ENCODE assay signal across 7 mouse cellular contexts in the genomic region with DNA sequence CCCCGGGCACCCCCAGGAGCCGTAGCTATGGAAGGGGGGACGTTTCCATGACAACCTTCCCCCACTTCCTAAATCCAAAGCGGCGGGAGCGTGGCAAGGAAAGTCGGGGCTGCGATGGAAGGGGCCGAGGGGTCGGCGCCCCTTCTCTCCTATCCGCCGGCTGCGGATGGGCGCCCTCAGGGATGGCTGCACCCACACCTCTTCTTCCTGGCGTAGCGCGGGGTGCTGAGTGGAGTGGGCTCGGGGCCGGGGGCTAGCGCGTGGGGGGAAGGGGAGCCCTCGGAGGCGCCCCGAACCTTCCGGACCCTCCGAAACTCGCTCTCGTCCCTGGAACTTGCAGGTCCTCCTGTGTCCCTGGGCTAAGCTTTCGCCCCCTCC. TPM values are rescaled to one million over a fixed set of nuclear protein-coding genes. Genes with fewer than 3 reads are reported as not detected.
A peak's percentile ranks its signal among the peaks of the same experiment; 100 is the strongest.
DNase-seq lines count a peak whose midpoint lies in the region; ATAC-seq and TF ChIP-seq lines count a peak whose summit lies in the region.

No protein-coding gene starts in this region.

- peak; percentile 24 for ATAC-seq in embryonic facial prominence, embryonic 14.5 days (ENCODE audit: low read depth)
- ATAC-seq in hindbrain, embryonic 16.5 days: peak; percentile 46
- ATAC-seq in midbrain, postnatal 0 days (ENCODE audit: low FRiP score): peak; percentile 38

- no peaks in the 10 kb centered on the region for H3K9me3 ChIP-seq in embryonic facial prominence, embryonic 14.5 days (ENCODE audit: control insufficient read depth, low read length)
- H3K9me3 ChIP-seq in hindbrain, embryonic 16.5 days (ENCODE audit: control insufficient read depth, low read length): no peaks in the 10 kb centered on the region
- H3K9me3 ChIP-seq in midbrain, postnatal 0 days (ENCODE audit: low read length): no peaks in the 10 kb centered on the region

- no peak for DNase-seq in lung, adult 2 months
- DNase-seq in lung, adult 18-20 months: no peak
- DNase-seq in embryonic facial prominence, embryonic 14.5 days (ENCODE audit: low spot score): no peak
- no peak for DNase-seq in midbrain, postnatal 0 days (ENCODE audit: low spot score)
- no peak for DNase-seq in adrenal gland, adult (ENCODE audit: inconsistent age in 2 of 2, low spot score in 1 of 2)
- no peak for DNase-seq in gastrocnemius, postnatal 25 days

- H3K27me3 ChIP-seq in embryonic facial prominence, embryonic 14.5 days (replicated peaks; ENCODE audit: control insufficient read depth, insufficient read depth, low read length): peaks cover 20% of the 10 kb centered on the region; the same call in 1 of the 2 replicates
- H3K27me3 ChIP-seq in hindbrain, embryonic 16.5 days (replicated peaks; ENCODE audit: control insufficient read depth, insufficient read depth, low read length): no peaks in the 10 kb centered on the region
- no peaks in the 10 kb centered on the region for H3K27me3 ChIP-seq in midbrain, postnatal 0 days (ENCODE audit: insufficient read depth, low read length)

- under 1% methylated on average over 29 of the region's 30 CpGs for WGBS in lung, adult 2 months
- 1% methylated on average over 10 of the region's 30 CpGs for WGBS in embryonic facial prominence, embryonic 14.5 days
- WGBS in hindbrain, embryonic 16.5 days: 0% methylated on average over 11 of the region's 30 CpGs
- WGBS in midbrain, postnatal 0 days: 1% methylated on average over 13 of the region's 30 CpGs

- peak overlapping the region; percentile 74 for H3K9ac ChIP-seq in embryonic facial prominence, embryonic 14.5 days (ENCODE audit: low read depth, low read length)
- peak overlapping the region; percentile 95 for H3K9ac ChIP-seq in hindbrain, embryonic 16.5 days (ENCODE audit: low read depth, low read length)
- peak overlapping the region; percentile 94 for H3K9ac ChIP-seq in midbrain, postnatal 0 days (replicated peaks; ENCODE audit: low read length, poor library complexity, severe bottlenecking)

- peaks cover 6% of the 10 kb centered on the region; the same call in 1 of the 2 replicates for H3K4me1 ChIP-seq in lung, adult 2 months (ENCODE audit: control insufficient read depth, insufficient read depth, low read length)
- H3K4me1 ChIP-seq in embryonic facial prominence, embryonic 14.5 days (ENCODE audit: control insufficient read depth, insufficient read depth, low read length): peaks cover 17% of the 10 kb centered on the region; the same call in 1 of the 2 replicates
- H3K4me1 ChIP-seq in hindbrain, embryonic 16.5 days (ENCODE audit: control insufficient read depth, insufficient read depth, low read depth, low read length): peaks cover 9% of the 10 kb centered on the region
- peaks cover 3% of the 10 kb centered on the region for H3K4me1 ChIP-seq in midbrain, postnatal 0 days (ENCODE audit: insufficient read depth, low read length)

- TF ChIP-seq CTCF in lung, adult 2 months (IDR thresholded peaks at IDR 0.05; ENCODE audit: insufficient read depth, low read length): no peak
- no peak for TF ChIP-seq CTCF in midbrain, postnatal 0 days (IDR thresholded peaks at IDR 0.05)

- peak overlapping the region; percentile 78 for H3K4me3 ChIP-seq in lung, adult 2 months (replicated peaks; ENCODE audit: extremely low read depth, low read depth, low read length)
- peak overlapping the region; percentile 76 for H3K4me3 ChIP-seq in embryonic facial prominence, embryonic 14.5 days (ENCODE audit: low read depth, low read length)
- peak overlapping the region; percentile 92 for H3K4me3 ChIP-seq in hindbrain, embryonic 16.5 days (ENCODE audit: low read length)
- H3K4me3 ChIP-seq in midbrain, postnatal 0 days (ENCODE audit: low read depth, low read length): peak overlapping the region; percentile 92

- no peaks in the 10 kb centered on the region for H3K36me3 ChIP-seq in embryonic facial prominence, embryonic 14.5 days (ENCODE audit: control insufficient read depth, insufficient read depth, low read length)
- no peaks in the 10 kb centered on the region for H3K36me3 ChIP-seq in hindbrain, embryonic 16.5 days (ENCODE audit: control insufficient read depth, insufficient read depth, low read length)
- H3K36me3 ChIP-seq in midbrain, postnatal 0 days (ENCODE audit: insufficient read depth, low read length): no peaks in the 10 kb centered on the region

- peak overlapping the region; percentile 71 for H3K27ac ChIP-seq in embryonic facial prominence, embryonic 14.5 days (replicated peaks; ENCODE audit: low read depth, low read length)
- H3K27ac ChIP-seq in hindbrain, embryonic 16.5 days (ENCODE audit: low read depth, low read length): peak overlapping the region; percentile 93
- peak overlapping the region; percentile 93 for H3K27ac ChIP-seq in midbrain, postnatal 0 days (ENCODE audit: low read depth, low read length)

- H3K4me2 ChIP-seq in embryonic facial prominence, embryonic 14.5 days (ENCODE audit: low read depth, low read length): peak overlapping the region; percentile 92
- H3K4me2 ChIP-seq in hindbrain, embryonic 16.5 days (ENCODE audit: low read length): peak overlapping the region; percentile 61
- peak overlapping the region; percentile 57 for H3K4me2 ChIP-seq in midbrain, postnatal 0 days (ENCODE audit: low read depth, low read length, poor library complexity, severe bottlenecking)

- no peak for TF ChIP-seq POLR2A in lung, adult 2 months (IDR thresholded peaks at IDR 0.05; ENCODE audit: borderline replicate concordance, extremely low read depth, low read depth, low read length)

RNA-seq across cellular contexts. Expression of gene Cadm1, which starts 0.6 kb away (rescaled TPM):
- 95.9 and 101 TPM in 2 replicates for polyA plus RNA-seq in lung, adult 2 months (2012; rRNA removed)
- polyA plus RNA-seq in embryonic facial prominence, embryonic 14.5 days (2014; fragmentation: Nextera tagmentation; extraction: Ambion mirVana): 75.1 and 76.2 TPM in 2 replicates
- polyA plus RNA-seq in hindbrain, embryonic 16.5 days (2015; fragmentation: Nextera tagmentation; extraction: Ambion mirVana): 218 and 226 TPM in 2 replicates
- total RNA-seq in midbrain, postnatal 0 days (2014; rRNA removed): 200 and 232 TPM in 2 replicates
- polyA plus RNA-seq in midbrain, postnatal 0 days (2015; fragmentation: Nextera tagmentation; extraction: Ambion mirVana): 344 and 367 TPM in 2 replicates
- 1 to 10 TPM; 1.7 to 2.5 TPM for total RNA-seq in gastrocnemius, postnatal 25 days (2021)
